Mouse (Mus musculus): ENCODE data around the gene Samd13.

DNA sequence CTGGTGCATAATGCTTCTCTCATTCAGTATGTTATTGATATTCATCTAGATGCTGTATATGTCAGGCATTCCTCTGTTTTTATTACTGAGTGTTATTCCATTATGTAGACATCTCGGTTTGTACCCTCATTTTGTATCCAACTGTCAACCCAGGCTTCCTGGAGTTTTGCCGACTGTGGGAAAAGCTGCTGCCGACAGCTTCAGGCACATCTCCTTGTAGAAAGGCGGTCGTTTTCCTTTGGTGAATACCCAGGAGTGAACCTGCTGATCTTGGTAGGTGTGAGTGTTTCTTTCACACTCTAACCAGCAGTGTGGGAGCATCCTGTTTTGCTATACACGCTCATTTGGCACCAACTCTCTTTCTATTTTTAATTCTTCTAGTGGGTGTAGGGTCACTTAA is 24.4 kb downstream of the Samd13 start:
- no peak for TF ChIP-seq E2F4 (IDR thresholded peaks at IDR 0.05; ENCODE audit: insufficient read depth)
- TF ChIP-seq POLR2A (IDR thresholded peaks at IDR 0.05; ENCODE audit: insufficient read length, low read depth) = no peak
- TF ChIP-seq TCF12 (IDR thresholded peaks at IDR 0.05; ENCODE audit: insufficient read depth, poor library complexity, severe bottlenecking) = no peak
- no peak for TF ChIP-seq USF1 (IDR thresholded peaks at IDR 0.05; ENCODE audit: low read depth)

All from myocyte (in vitro differentiated cells).